Mouse (Mus musculus): ENCODE measurements around the gene Pcsk2. TPM values are rescaled to one million over a fixed set of nuclear protein-coding genes. Genes with fewer than 3 reads are reported as not detected.

The Pcsk2 gene
- total and polyA plus RNA-seq, 3 experiments = not detected

DNA sequence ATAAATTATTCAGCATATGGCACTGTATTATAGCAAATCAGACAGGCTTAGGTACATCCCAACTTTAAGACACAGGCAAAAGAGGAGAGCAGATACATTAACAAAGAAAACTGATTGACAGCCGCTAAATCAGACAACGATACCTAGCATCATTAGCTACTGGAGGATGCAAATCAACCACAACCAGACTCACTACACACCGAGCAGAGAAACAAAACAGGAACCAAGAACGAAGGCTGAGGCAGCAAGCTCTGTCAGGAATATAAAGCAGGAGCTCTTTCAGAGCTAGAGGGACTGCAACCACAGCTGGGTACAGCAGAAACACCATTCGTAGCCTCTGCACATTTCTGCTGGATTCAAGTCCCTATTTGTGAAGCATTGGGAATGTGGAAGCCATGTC, 298.8 kb downstream of the Pcsk2 start:
- Histone ChIP-seq H3K27ac (no peak overlapping the region), H3K27me3 (ENCODE audit: control insufficient read depth, insufficient read depth, low read length) (no peaks in the 10 kb centered on the region), H3K9ac (ENCODE audit: low read depth, low read length) (no peak overlapping the region), H3K4me3 (no peak overlapping the region), H3K4me1 (ENCODE audit: control insufficient read depth, insufficient read depth, low read length) (peaks cover 6% of the 10 kb centered on the region), H3K36me3 (ENCODE audit: control insufficient read depth, insufficient read depth, low read length) (no peaks in the 10 kb centered on the region), H3K79me2 (replicated peaks; ENCODE audit: control insufficient read depth, insufficient read depth, low read length) (no peaks in the 10 kb centered on the region)
- 87% methylated on average over 5 of the region's 5 CpGs for WGBS
- intact Hi-C loops (cut with DNase I) = no loop called here
- no peak for DNase-seq
- TF ChIP-seq EP300 (IDR thresholded peaks at IDR 0.05; ENCODE audit: insufficient read depth, low read depth, low read length) (no peak), POLR2A (IDR thresholded peaks at IDR 0.05; ENCODE audit: insufficient read depth, low read depth, low read length) (no peak), CTCF (IDR thresholded peaks at IDR 0.05) (no peak)

DNA sequence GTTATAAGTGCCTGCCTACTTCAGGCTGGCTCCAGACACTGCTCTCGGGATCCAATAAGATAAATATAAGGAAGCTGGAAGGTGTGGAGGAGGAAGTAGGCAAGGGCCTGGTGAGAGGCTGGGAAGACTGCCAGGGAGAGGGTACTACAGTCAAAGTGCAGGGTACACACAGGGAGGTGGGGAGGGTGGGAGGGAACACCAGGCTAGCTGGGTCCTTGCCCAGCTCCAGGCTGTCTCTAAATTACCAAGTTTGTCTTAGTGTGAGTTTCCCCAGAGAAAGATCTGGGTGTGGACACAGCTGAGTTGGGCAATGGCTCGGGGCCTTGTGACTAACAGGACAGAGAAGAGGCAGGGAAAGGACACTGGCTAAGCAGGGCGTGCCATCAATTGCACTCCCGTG, 300.8 kb downstream of the Pcsk2 start:
- Histone ChIP-seq H3K27ac (no peak overlapping the region; the same call in 1 of the 2 replicates), H3K36me3 (ENCODE audit: control insufficient read depth, insufficient read depth, low read length) (no peaks in the 10 kb centered on the region), H3K4me3 (no peak overlapping the region), H3K27me3 (ENCODE audit: control insufficient read depth, insufficient read depth, low read length) (no peaks in the 10 kb centered on the region), H3K79me2 (replicated peaks; ENCODE audit: control insufficient read depth, insufficient read depth, low read length) (no peaks in the 10 kb centered on the region), H3K4me1 (ENCODE audit: control insufficient read depth, insufficient read depth, low read length) (peaks cover 7% of the 10 kb centered on the region), H3K9ac (ENCODE audit: low read depth, low read length) (no peak overlapping the region)
- peak; percentile 42 to 67 for DNase-seq
- 45% methylated on average over 4 of the region's 4 CpGs for WGBS
- no peak for TF ChIP-seq CTCF (IDR thresholded peaks at IDR 0.05)
- TF ChIP-seq POLR2A (IDR thresholded peaks at IDR 0.05; ENCODE audit: insufficient read depth, low read depth, low read length) = no peak
- TF ChIP-seq EP300 (IDR thresholded peaks at IDR 0.05; ENCODE audit: insufficient read depth, low read depth, low read length) = no peak
- intact Hi-C loops (cut with DNase I) = no loop called here

DNA sequence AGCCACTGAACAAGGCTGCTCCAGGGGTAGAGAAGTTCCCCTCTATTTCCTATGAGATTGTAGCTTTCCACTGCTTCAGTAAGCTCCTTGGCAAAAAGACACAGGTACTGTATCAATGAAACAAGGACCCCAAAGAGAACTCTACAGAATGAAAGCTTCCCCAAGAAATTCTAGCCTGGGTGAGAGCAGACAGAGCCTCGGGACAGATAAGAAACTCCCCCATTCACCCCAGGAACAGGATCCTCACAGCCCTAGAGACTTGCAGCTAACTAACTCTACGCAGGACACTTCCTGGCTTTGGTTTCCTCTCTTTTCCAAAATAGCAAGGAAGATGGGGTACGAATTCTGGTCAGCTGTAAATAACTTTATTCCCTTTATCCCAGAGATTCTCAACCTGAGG, 301.3 kb downstream of the Pcsk2 start:
- no peak for TF ChIP-seq EP300 (IDR thresholded peaks at IDR 0.05; ENCODE audit: insufficient read depth, low read depth, low read length)
- TF ChIP-seq CTCF (IDR thresholded peaks at IDR 0.05) = no peak
- TF ChIP-seq POLR2A (IDR thresholded peaks at IDR 0.05; ENCODE audit: insufficient read depth, low read depth, low read length) = no peak
- intact Hi-C loops (cut with DNase I) = no loop called here
- no peaks in the 10 kb centered on the region for H3K27me3 ChIP-seq (ENCODE audit: control insufficient read depth, insufficient read depth, low read length)
- no peak overlapping the region for H3K27ac ChIP-seq
- no peaks in the 10 kb centered on the region for H3K79me2 ChIP-seq (replicated peaks; ENCODE audit: control insufficient read depth, insufficient read depth, low read length)
- H3K9ac ChIP-seq (ENCODE audit: low read depth, low read length) = no peak overlapping the region
- no peak for DNase-seq
- 41% methylated on average over 3 of the region's 3 CpGs for WGBS
- peaks cover 7% of the 10 kb centered on the region for H3K4me1 ChIP-seq (ENCODE audit: control insufficient read depth, insufficient read depth, low read length)
- H3K36me3 ChIP-seq (ENCODE audit: control insufficient read depth, insufficient read depth, low read length) = no peaks in the 10 kb centered on the region
- H3K4me3 ChIP-seq = no peak overlapping the region

GRCm38 (mm10) chr2:143851354-143852221, 305.6 kb downstream of the Pcsk2 start:
- Histone ChIP-seq H3K4me1 (ENCODE audit: control insufficient read depth, insufficient read depth, low read length) (peaks cover 7% of the 10 kb centered on the region), H3K9ac (ENCODE audit: low read depth, low read length) (no peak overlapping the region), H3K27ac (no peak overlapping the region), H3K4me3 (no peak overlapping the region), H3K36me3 (ENCODE audit: control insufficient read depth, insufficient read depth, low read length) (no peaks in the 10 kb centered on the region), H3K79me2 (replicated peaks; ENCODE audit: control insufficient read depth, insufficient read depth, low read length) (no peaks in the 10 kb centered on the region), H3K27me3 (ENCODE audit: control insufficient read depth, insufficient read depth, low read length) (no peaks in the 10 kb centered on the region)
- DNase-seq = peak in 1 of 2 experiments; percentile 34
- 63% methylated on average over 12 of the region's 12 CpGs for WGBS
- intact Hi-C loops (cut with DNase I) = no loop called here
- TF ChIP-seq CTCF (IDR thresholded peaks at IDR 0.05) = no peak
- no peak for TF ChIP-seq EP300 (IDR thresholded peaks at IDR 0.05; ENCODE audit: insufficient read depth, low read depth, low read length)
- no peak for TF ChIP-seq POLR2A (IDR thresholded peaks at IDR 0.05; ENCODE audit: insufficient read depth, low read depth, low read length)

- Histone ChIP-seq H3K9ac (ENCODE audit: low read depth, low read length) (no peak overlapping the region), H3K27ac (no peak overlapping the region), H3K36me3 (ENCODE audit: control insufficient read depth, insufficient read depth, low read length) (no peaks in the 10 kb centered on the region), H3K27me3 (ENCODE audit: control insufficient read depth, insufficient read depth, low read length) (no peaks in the 10 kb centered on the region), H3K4me3 (no peak overlapping the region), H3K4me1 (ENCODE audit: control insufficient read depth, insufficient read depth, low read length) (peaks cover 3% of the 10 kb centered on the region), H3K79me2 (replicated peaks; ENCODE audit: control insufficient read depth, insufficient read depth, low read length) (no peaks in the 10 kb centered on the region)
- intact Hi-C loops (cut with DNase I) = no loop called here
- no peak for DNase-seq
- WGBS = 59% methylated on average over 18 of the region's 18 CpGs
- no peak for TF ChIP-seq CTCF (IDR thresholded peaks at IDR 0.05)
- TF ChIP-seq POLR2A (IDR thresholded peaks at IDR 0.05; ENCODE audit: insufficient read depth, low read depth, low read length) = no peak
- TF ChIP-seq EP300 (IDR thresholded peaks at IDR 0.05; ENCODE audit: insufficient read depth, low read depth, low read length) = no peak
Measured at GRCm38 (mm10) chr2:143852295-143853275, 306.6 kb downstream of the Pcsk2 start.
